Mouse (Mus musculus) brain, embryonic 14.5 days (tissue): ENCODE results near the gene Fars2. TPM values are rescaled to one million over a fixed set of nuclear protein-coding genes. Genes with fewer than 3 reads are reported as not detected.

Experiments
- DNase-seq: peaks from one replicate; pipeline ENCODE4 v3.0.0-alpha.2; 2011; ENCODE audit warnings: low read depth
- CTCF ChIP-seq: fragments of 200-500 bp; IDR thresholded peaks from 2 replicates; pipeline ENCODE4 v1.5.1; 2012; ENCODE audit warnings: inconsistent platforms, mild to moderate bottlenecking, moderate library complexity, borderline replicate concordance; ENCODE audit not compliant: insufficient read depth, insufficient read length; ENCODE audit errors: extremely low read depth
- POLR2A ChIP-seq: fragments of 200-500 bp; IDR thresholded peaks from 2 replicates; pipeline ENCODE4 v1.6.1; 2012; ENCODE audit warnings: mild to moderate bottlenecking, inconsistent platforms, borderline replicate concordance; ENCODE audit not compliant: poor library complexity, insufficient read depth, insufficient read length, severe bottlenecking; ENCODE audit errors: extremely low read depth
- polyA plus RNA-seq: library from polyadenylated mRNA; depleted of rRNA; stranded (reverse); fragments of >200 nt; gene quantifications from 2 replicates; pipeline ENCODE4 v1.2.3, GENCODE M21; 2012

The Fars2 gene
- polyA plus RNA-seq, 1 experiment, result 28.9 TPM

- TF ChIP-seq POLR2A, result no peak
- no peak for DNase-seq
These were observed 93.8 kb downstream of the Fars2 start for GRCm38 (mm10) chr13:36210965-36211364.

GRCm38 (mm10) chr13:36214056-36214455 is 96.8 kb downstream of the Fars2 start:
- TF ChIP-seq POLR2A, result no peak
- TF ChIP-seq CTCF, result no peak
- DNase-seq, result no peak

GRCm38 (mm10) chr13:36216005-36216404 is 98.8 kb downstream of the Fars2 start:
- DNase-seq, result no peak
- TF ChIP-seq CTCF (no peak), POLR2A (no peak)

- no peak for DNase-seq
- TF ChIP-seq CTCF (no peak), POLR2A (no peak)
These were observed 101.1 kb downstream of the Fars2 start for GRCm38 (mm10) chr13:36218347-36218746.

GRCm38 (mm10) chr13:36219506-36219905 is 102.3 kb downstream of the Fars2 start:
- no peak for DNase-seq
- TF ChIP-seq CTCF, result no peak
- no peak for TF ChIP-seq POLR2A

GRCm38 (mm10) chr13:36221897-36222296 is 104.7 kb downstream of the Fars2 start:
- peak; percentile 56 for DNase-seq
- TF ChIP-seq POLR2A (no peak), CTCF (peak; percentile 55; the same call in 1 of the 2 replicates)

- DNase-seq, result no peak
- no peak for TF ChIP-seq POLR2A
- TF ChIP-seq CTCF, result no peak
These were observed 105.5 kb downstream of the Fars2 start for GRCm38 (mm10) chr13:36222721-36223120.

GRCm38 (mm10) chr13:36224431-36224830 is 107.2 kb downstream of the Fars2 start:
- DNase-seq, result no peak
- TF ChIP-seq CTCF, result no peak
- TF ChIP-seq POLR2A, result no peak

- DNase-seq, result no peak
- no peak for TF ChIP-seq POLR2A
- TF ChIP-seq CTCF, result no peak
These were observed 125.0 kb downstream of the Fars2 start for GRCm38 (mm10) chr13:36242261-36242660.

GRCm38 (mm10) chr13:36253936-36254335 is 136.7 kb downstream of the Fars2 start:
- TF ChIP-seq POLR2A, result no peak
- no peak for TF ChIP-seq CTCF
- DNase-seq, result no peak

GRCm38 (mm10) chr13:36257213-36257612 is 140.0 kb downstream of the Fars2 start:
- DNase-seq, result peak; percentile 36
- TF ChIP-seq POLR2A (no peak), CTCF (no peak)

GRCm38 (mm10) chr13:36259754-36260153 is 142.5 kb downstream of the Fars2 start:
- DNase-seq, result no peak
- no peak for TF ChIP-seq POLR2A
- TF ChIP-seq CTCF, result no peak

GRCm38 (mm10) chr13:36261299-36261698 is 144.1 kb downstream of the Fars2 start:
- TF ChIP-seq POLR2A (no peak), CTCF (no peak)
- no peak for DNase-seq

- DNase-seq, result peak; percentile 62
- TF ChIP-seq CTCF, result no peak
- TF ChIP-seq POLR2A, result no peak
These were observed 146.3 kb downstream of the Fars2 start for GRCm38 (mm10) chr13:36263240-36264095.
